Mouse (Mus musculus): ENCODE results near the gene Ctdsp1.

DNA sequence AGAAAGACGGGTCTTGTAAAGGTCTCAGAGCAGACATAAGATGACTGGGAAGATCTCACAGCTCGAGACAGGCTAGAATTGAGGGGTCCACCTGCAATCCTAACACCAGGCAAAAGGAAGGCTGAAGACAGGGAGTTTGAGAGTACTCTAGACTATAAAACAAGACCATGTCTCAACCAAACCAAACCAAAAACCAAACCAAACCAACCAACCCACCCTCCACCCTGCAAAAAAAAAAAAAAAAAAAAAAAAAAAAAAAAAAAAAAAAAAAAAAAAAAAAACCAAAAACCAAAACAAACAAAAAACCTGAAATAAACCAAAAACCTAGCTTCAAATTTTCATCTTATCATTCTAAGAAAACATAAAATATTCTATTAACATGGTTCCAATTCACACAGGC, 53.2 kb downstream of the Ctdsp1 start:
- TF ChIP-seq TAL1 (conservative IDR thresholded peaks at IDR 0.05; ENCODE audit: low read depth, low read length): no peak
- no peak for TF ChIP-seq CTCF (IDR thresholded peaks at IDR 0.05; ENCODE audit: low read depth, low read length)
- no peak for TF ChIP-seq POLR2AphosphoS5 (IDR thresholded peaks at IDR 0.05; ENCODE audit: insufficient replicate concordance, low read depth, low read length)
- TF ChIP-seq GATA1 (IDR thresholded peaks at IDR 0.05; ENCODE audit: borderline replicate concordance, low read length): no peak
